Mouse (Mus musculus): ENCODE results near the gene Rb1.
A peak's percentile ranks its signal among the peaks of the same experiment; 100 is the strongest.

Gene Rb1

GRCm38 (mm10) chr14:73334926-73335805 lies 9.5 kb upstream of the Rb1 start:
- DNase-seq = no peak

- DNase-seq = no peak
Measured at GRCm38 (mm10) chr14:73333880-73334279, 8.3 kb upstream of the Rb1 start.

- no peak for DNase-seq
Measured at GRCm38 (mm10) chr14:73331386-73331785, 5.8 kb upstream of the Rb1 start.

GRCm38 (mm10) chr14:73329871-73330270 lies 4.2 kb upstream of the Rb1 start:
- DNase-seq = no peak

- no peak for DNase-seq
Measured at GRCm38 (mm10) chr14:73326511-73326910, 889 bp upstream of the Rb1 start.

GRCm38 (mm10) chr14:73324634-73325455 lies 777 bp downstream of the Rb1 start:
- DNase-seq = peak; percentile 24 to 58

- no peak for DNase-seq
Measured at GRCm38 (mm10) chr14:73323965-73324364, 1.7 kb downstream of the Rb1 start.

GRCm38 (mm10) chr14:73322142-73322541 lies 3.5 kb downstream of the Rb1 start:
- no peak for DNase-seq

GRCm38 (mm10) chr14:73316933-73317332 lies 8.7 kb downstream of the Rb1 start:
- no peak for DNase-seq

- DNase-seq = no peak
Measured at GRCm38 (mm10) chr14:73313864-73314263, 11.8 kb downstream of the Rb1 start.

GRCm38 (mm10) chr14:73313396-73313795 lies 12.2 kb downstream of the Rb1 start:
- DNase-seq = no peak

- DNase-seq = no peak
Measured at GRCm38 (mm10) chr14:73312909-73313308, 12.7 kb downstream of the Rb1 start.

GRCm38 (mm10) chr14:73307490-73307889 lies 18.1 kb downstream of the Rb1 start:
- DNase-seq = no peak

GRCm38 (mm10) chr14:73303193-73303592 lies 22.4 kb downstream of the Rb1 start:
- DNase-seq = peak; percentile 54 to 74

- no peak for DNase-seq
Measured at GRCm38 (mm10) chr14:73301856-73302255, 23.8 kb downstream of the Rb1 start.

- no peak for DNase-seq
Measured at GRCm38 (mm10) chr14:73295512-73295911, 30.1 kb downstream of the Rb1 start.

- no peak for DNase-seq
Measured at GRCm38 (mm10) chr14:73293616-73294015, 32.0 kb downstream of the Rb1 start.

- no peak for DNase-seq
Measured at GRCm38 (mm10) chr14:73292434-73292833, 33.2 kb downstream of the Rb1 start.

GRCm38 (mm10) chr14:73289915-73290314 lies 35.7 kb downstream of the Rb1 start:
- DNase-seq = no peak

GRCm38 (mm10) chr14:73280996-73281395 lies 44.6 kb downstream of the Rb1 start:
- DNase-seq = peak; percentile 24 to 38

- no peak for DNase-seq
Measured at GRCm38 (mm10) chr14:73279096-73279495, 46.5 kb downstream of the Rb1 start.

- no peak for DNase-seq
Measured at GRCm38 (mm10) chr14:73271807-73272206, 53.8 kb downstream of the Rb1 start.

- DNase-seq = peak in 1 of 2 experiments; percentile 42
Measured at GRCm38 (mm10) chr14:73266166-73266565, 59.5 kb downstream of the Rb1 start.

- no peak for DNase-seq
Measured at GRCm38 (mm10) chr14:73262210-73262609, 63.4 kb downstream of the Rb1 start.
